Mouse (Mus musculus) heart, embryonic 14.5 days (tissue): ENCODE measurements around the gene Asic2. TPM values are rescaled to one million over a fixed set of nuclear protein-coding genes. Genes with fewer than 3 reads are reported as not detected.

Source experiments
- ATAC-seq: fragments of 200-750 bp; cut with Nextera tagmentation; 2 replicates; pipeline ENCODE4 v1.8.0; 2017; ENCODE audit warnings: low read depth, moderate TSS enrichment; ENCODE audit not compliant: insufficient number of reproducible peaks, insufficient read depth, low FRiP score
- H3K27ac ChIP-seq, 2 experiments: fragments of 200-500 bp in 1 of 2; fragments of 300-500 bp in 1 of 2; sonication (generic) in 1 of 2; replicated peaks in 1 of 2; 2 replicates each; pipeline ENCODE4 v1.5.1; 2012 to 2014; ENCODE audit warnings: low read depth in 2 of 2, low read length in 2 of 2, control low read depth in 1 of 2, mild to moderate bottlenecking in 1 of 2, mixed read lengths in 1 of 2; ENCODE audit not compliant: control insufficient read depth in 1 of 2, insufficient read depth in 1 of 2
- H3K27me3 ChIP-seq: fragments of 300-500 bp; sonication (generic); 2 replicates; pipeline ENCODE4 v1.6.1; 2014; ENCODE audit warnings: mild to moderate bottlenecking, low read length, control low read depth; ENCODE audit not compliant: control insufficient read depth, insufficient read depth
- H3K36me3 ChIP-seq: fragments of 300-500 bp; sonication (generic); 2 replicates; pipeline ENCODE4 v1.6.1; 2014; ENCODE audit warnings: mild to moderate bottlenecking, control low read depth, low read length, mixed read lengths; ENCODE audit not compliant: control insufficient read depth, insufficient read depth
- H3K4me1 ChIP-seq, 2 experiments: fragments of 200-500 bp in 1 of 2; fragments of 300-500 bp in 1 of 2; sonication (generic) in 1 of 2; 2 replicates each; pipeline ENCODE4 v1.6.1; 2012 to 2014; ENCODE audit warnings: low read length in 2 of 2, control low read depth in 1 of 2, mixed read lengths in 1 of 2; ENCODE audit not compliant: control insufficient read depth in 2 of 2, insufficient read depth in 2 of 2
- H3K4me2 ChIP-seq: fragments of 300-500 bp; sonication (generic); 2 replicates; pipeline ENCODE4 v1.6.1; 2014; ENCODE audit warnings: mild to moderate bottlenecking, low read length
- H3K4me3 ChIP-seq, 2 experiments: fragments of 200-500 bp in 1 of 2; fragments of 300-500 bp in 1 of 2; sonication (generic) in 1 of 2; 2 replicates each; pipeline ENCODE4 v1.5.1; 2012 to 2014; ENCODE audit warnings: low read length in 2 of 2, mild to moderate bottlenecking in 2 of 2, control low read depth in 1 of 2, low read depth in 1 of 2, moderate library complexity in 1 of 2; ENCODE audit not compliant: control insufficient read depth in 1 of 2, insufficient read depth in 1 of 2
- H3K9ac ChIP-seq: fragments of 300-500 bp; sonication (generic); 2 replicates; pipeline ENCODE4 v1.6.1; 2014; ENCODE audit warnings: mild to moderate bottlenecking, low read length
- H3K9me3 ChIP-seq: fragments of 300-500 bp; sonication (generic); 2 replicates; pipeline ENCODE4 v1.6.1; 2016; ENCODE audit warnings: low read length, control low read depth; ENCODE audit not compliant: control insufficient read depth
- WGBS: fragments of 180-500 bp; shearing (Covaris S2); extraction: QIAGEN DNeasy Blood & Tissue Kit; methylation state at CpG from one replicate; pipeline ENCODE4 v1.1.7; 2014; 5-methylcytosine and 5-hydroxymethylcytosine counted together
- polyA plus RNA-seq: library from polyadenylated mRNA; unstranded; fragments of >200 nt; fragmentation: Nextera tagmentation; extraction: Ambion mirVana; gene quantifications from 2 replicates; pipeline ENCODE4 v1.2.1, GENCODE M21; 2014

Gene Asic2
- polyA plus RNA-seq, 1 experiment from 2014 or later: not detected

GRCm38 (mm10) chr11:80913408-80914024 is 1054.7 kb downstream of the Asic2 start:
- Histone ChIP-seq H3K4me3 (no peak overlapping the region), H3K9ac (no peak overlapping the region), H3K4me2 (no peak overlapping the region), H3K36me3 (no peaks in the 10 kb centered on the region), H3K27me3 (no peaks in the 10 kb centered on the region), H3K4me1 (no peaks in the 10 kb centered on the region), H3K9me3 (peaks cover 4% of the 10 kb centered on the region; the same call in 1 of the 2 replicates), H3K27ac (no peak overlapping the region)
- 37% methylated on average over 4 of the region's 4 CpGs for WGBS
- no peak for ATAC-seq

- no peaks in the 10 kb centered on the region for H3K36me3 ChIP-seq
- no peak overlapping the region for H3K4me3 ChIP-seq
- ATAC-seq: no peak
- no peak overlapping the region for H3K9ac ChIP-seq
- no peaks in the 10 kb centered on the region for H3K4me1 ChIP-seq
- no peak overlapping the region for H3K4me2 ChIP-seq
- H3K27ac ChIP-seq: no peak overlapping the region
- no peaks in the 10 kb centered on the region for H3K27me3 ChIP-seq
- H3K9me3 ChIP-seq: peaks cover 4% of the 10 kb centered on the region; the same call in 1 of the 2 replicates
- 67% methylated on average over 5 of the region's 5 CpGs for WGBS
Observed at GRCm38 (mm10) chr11:80912721-80913120, 1055.5 kb downstream of the Asic2 start.

- ATAC-seq: no peak
- Histone ChIP-seq H3K9me3 (no peaks in the 10 kb centered on the region), H3K4me1 (no peaks in the 10 kb centered on the region), H3K9ac (no peak overlapping the region), H3K4me3 (no peak overlapping the region), H3K27ac (no peak overlapping the region), H3K27me3 (no peaks in the 10 kb centered on the region), H3K36me3 (no peaks in the 10 kb centered on the region), H3K4me2 (no peak overlapping the region)
- 83% methylated on average over 6 of the region's 6 CpGs for WGBS
Observed at GRCm38 (mm10) chr11:80907820-80908219, 1060.4 kb downstream of the Asic2 start.

- H3K27me3 ChIP-seq: no peaks in the 10 kb centered on the region
- H3K27ac ChIP-seq: no peak overlapping the region
- no peak overlapping the region for H3K9ac ChIP-seq
- no peaks in the 10 kb centered on the region for H3K9me3 ChIP-seq
- H3K36me3 ChIP-seq: no peaks in the 10 kb centered on the region
- no peak for ATAC-seq
- H3K4me3 ChIP-seq: no peak overlapping the region
- 21% methylated on average over 4 of the region's 4 CpGs for WGBS
- H3K4me2 ChIP-seq: no peak overlapping the region
- H3K4me1 ChIP-seq: no peaks in the 10 kb centered on the region
Observed at GRCm38 (mm10) chr11:80906456-80906855, 1061.8 kb downstream of the Asic2 start.

- Histone ChIP-seq H3K4me1 (no peaks in the 10 kb centered on the region), H3K27ac (no peak overlapping the region), H3K9me3 (no peaks in the 10 kb centered on the region), H3K4me2 (no peak overlapping the region), H3K27me3 (no peaks in the 10 kb centered on the region), H3K9ac (no peak overlapping the region), H3K4me3 (no peak overlapping the region), H3K36me3 (no peaks in the 10 kb centered on the region)
- WGBS: 86% methylated on average over 2 of the region's 2 CpGs
- no peak for ATAC-seq
Observed at GRCm38 (mm10) chr11:80904559-80904958, 1063.7 kb downstream of the Asic2 start.

GRCm38 (mm10) chr11:80903426-80903825 is 1064.8 kb downstream of the Asic2 start:
- no peak overlapping the region for H3K4me2 ChIP-seq
- H3K27me3 ChIP-seq: no peaks in the 10 kb centered on the region
- H3K4me3 ChIP-seq: no peak overlapping the region
- ATAC-seq: no peak
- 78% methylated on average over 10 of the region's 10 CpGs for WGBS
- H3K9ac ChIP-seq: no peak overlapping the region
- H3K4me1 ChIP-seq: no peaks in the 10 kb centered on the region
- H3K9me3 ChIP-seq: no peaks in the 10 kb centered on the region
- no peak overlapping the region for H3K27ac ChIP-seq
- no peaks in the 10 kb centered on the region for H3K36me3 ChIP-seq

- no peak overlapping the region for H3K4me2 ChIP-seq
- no peak for ATAC-seq
- no peak overlapping the region for H3K27ac ChIP-seq
- WGBS: 61% methylated on average over 7 of the region's 7 CpGs
- no peaks in the 10 kb centered on the region for H3K36me3 ChIP-seq
- no peaks in the 10 kb centered on the region for H3K9me3 ChIP-seq
- H3K4me3 ChIP-seq: no peak overlapping the region
- no peak overlapping the region for H3K9ac ChIP-seq
- H3K27me3 ChIP-seq: no peaks in the 10 kb centered on the region
- no peaks in the 10 kb centered on the region for H3K4me1 ChIP-seq
Observed at GRCm38 (mm10) chr11:80902664-80903063, 1065.6 kb downstream of the Asic2 start.

GRCm38 (mm10) chr11:80900555-80900954 is 1067.7 kb downstream of the Asic2 start:
- H3K9ac ChIP-seq: no peak overlapping the region
- no peaks in the 10 kb centered on the region for H3K4me1 ChIP-seq
- H3K27me3 ChIP-seq: no peaks in the 10 kb centered on the region
- H3K27ac ChIP-seq: no peak overlapping the region
- H3K4me2 ChIP-seq: no peak overlapping the region
- H3K36me3 ChIP-seq: no peaks in the 10 kb centered on the region
- no peak for ATAC-seq
- no peaks in the 10 kb centered on the region for H3K9me3 ChIP-seq
- H3K4me3 ChIP-seq: no peak overlapping the region
- WGBS: 67% methylated on average over 4 of the region's 4 CpGs
